Mouse (Mus musculus): Measurements from ENCODE around the gene Eif4g1. TPM values are rescaled to one million over a fixed set of nuclear protein-coding genes. Genes with fewer than 3 reads are reported as not detected.

Gene Eif4g1
- polyA plus RNA-seq, 1 experiment from 2014 or later = 197 TPM

GRCm38 (mm10) chr16:20676702-20677101 is 8.6 kb downstream of the Eif4g1 start:
- 93% methylated on average over 4 of the region's 4 CpGs for WGBS
- Histone ChIP-seq H3K27me3 (no peaks in the 10 kb centered on the region), H3K9ac (no peak overlapping the region), H3K36me3 (peaks cover 65% of the 10 kb centered on the region), H3K4me2 (replicated peaks) (no peak overlapping the region), H3K4me3 (no peak overlapping the region), H3K4me1 (peaks cover 19% of the 10 kb centered on the region), H3K27ac (no peak overlapping the region), H3K9me3 (replicated peaks) (no peaks in the 10 kb centered on the region)
- no peak for ATAC-seq (ENCODE audit: low FRiP score)

- Histone ChIP-seq H3K4me2 (replicated peaks) (no peak overlapping the region), H3K9me3 (replicated peaks) (no peaks in the 10 kb centered on the region), H3K9ac (no peak overlapping the region), H3K27ac (no peak overlapping the region), H3K4me3 (no peak overlapping the region), H3K36me3 (peaks cover 72% of the 10 kb centered on the region), H3K27me3 (no peaks in the 10 kb centered on the region), H3K4me1 (peaks cover 19% of the 10 kb centered on the region)
- whole genome bisulfite sequencing = 75% methylated on average over 5 of the region's 5 CpGs
- no peak for ATAC-seq (ENCODE audit: low FRiP score)
These were observed 9.3 kb downstream of the Eif4g1 start for GRCm38 (mm10) chr16:20677380-20677779.

- Histone ChIP-seq H3K27ac (no peak overlapping the region), H3K4me3 (no peak overlapping the region), H3K9me3 (replicated peaks) (no peaks in the 10 kb centered on the region), H3K4me2 (replicated peaks) (no peak overlapping the region), H3K27me3 (no peaks in the 10 kb centered on the region), H3K9ac (no peak overlapping the region), H3K36me3 (peaks cover 79% of the 10 kb centered on the region), H3K4me1 (peaks cover 19% of the 10 kb centered on the region)
- WGBS = 80% methylated on average over 9 of the region's 10 CpGs
- no peak for ATAC-seq (ENCODE audit: low FRiP score)
These were observed 10.0 kb downstream of the Eif4g1 start for GRCm38 (mm10) chr16:20677974-20678675.

DNA sequence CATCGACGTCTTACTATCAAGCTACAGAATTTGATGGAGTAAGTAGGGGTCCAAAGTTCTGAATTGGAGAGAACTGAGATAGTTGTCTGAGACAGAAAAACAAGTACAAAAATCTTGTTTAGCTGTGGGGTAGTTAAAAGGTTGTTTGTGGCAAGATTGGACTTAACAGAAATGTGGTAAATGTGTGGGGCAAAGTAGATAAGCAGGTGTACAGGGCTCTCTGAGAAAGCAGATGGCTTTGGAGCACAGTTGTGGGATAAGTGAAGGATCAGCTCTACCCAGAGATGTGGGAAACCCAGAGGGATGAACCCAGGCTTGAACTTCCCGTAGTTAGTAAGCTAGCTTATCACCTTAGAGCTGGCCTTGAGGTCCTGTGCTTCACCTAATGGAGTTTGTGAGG is 22.7 kb downstream of the Eif4g1 start:
- H3K36me3 ChIP-seq = peaks cover 60% of the 10 kb centered on the region
- peaks cover 31% of the 10 kb centered on the region for H3K4me1 ChIP-seq
- H3K27me3 ChIP-seq = no peaks in the 10 kb centered on the region
- 93% methylated on average over 3 of the region's 3 CpGs for WGBS
- H3K4me2 ChIP-seq (replicated peaks) = no peak overlapping the region
- no peak for ATAC-seq (ENCODE audit: low FRiP score)
- H3K9me3 ChIP-seq (replicated peaks) = no peaks in the 10 kb centered on the region
- no peak overlapping the region for H3K27ac ChIP-seq
- H3K4me3 ChIP-seq = no peak overlapping the region
- H3K9ac ChIP-seq = no peak overlapping the region

- whole genome bisulfite sequencing = 81% methylated on average over 1 of the region's 1 CpGs
- no peaks in the 10 kb centered on the region for H3K9me3 ChIP-seq (replicated peaks)
- ATAC-seq (ENCODE audit: low FRiP score) = no peak
- H3K36me3 ChIP-seq = peaks cover 52% of the 10 kb centered on the region
- H3K4me1 ChIP-seq = peaks cover 39% of the 10 kb centered on the region
- no peak overlapping the region for H3K4me2 ChIP-seq (replicated peaks)
- no peak overlapping the region for H3K27ac ChIP-seq
- H3K9ac ChIP-seq = no peak overlapping the region
- H3K27me3 ChIP-seq = no peaks in the 10 kb centered on the region
- no peak overlapping the region for H3K4me3 ChIP-seq
These were observed 23.5 kb downstream of the Eif4g1 start for GRCm38 (mm10) chr16:20691617-20692016.

DNA sequence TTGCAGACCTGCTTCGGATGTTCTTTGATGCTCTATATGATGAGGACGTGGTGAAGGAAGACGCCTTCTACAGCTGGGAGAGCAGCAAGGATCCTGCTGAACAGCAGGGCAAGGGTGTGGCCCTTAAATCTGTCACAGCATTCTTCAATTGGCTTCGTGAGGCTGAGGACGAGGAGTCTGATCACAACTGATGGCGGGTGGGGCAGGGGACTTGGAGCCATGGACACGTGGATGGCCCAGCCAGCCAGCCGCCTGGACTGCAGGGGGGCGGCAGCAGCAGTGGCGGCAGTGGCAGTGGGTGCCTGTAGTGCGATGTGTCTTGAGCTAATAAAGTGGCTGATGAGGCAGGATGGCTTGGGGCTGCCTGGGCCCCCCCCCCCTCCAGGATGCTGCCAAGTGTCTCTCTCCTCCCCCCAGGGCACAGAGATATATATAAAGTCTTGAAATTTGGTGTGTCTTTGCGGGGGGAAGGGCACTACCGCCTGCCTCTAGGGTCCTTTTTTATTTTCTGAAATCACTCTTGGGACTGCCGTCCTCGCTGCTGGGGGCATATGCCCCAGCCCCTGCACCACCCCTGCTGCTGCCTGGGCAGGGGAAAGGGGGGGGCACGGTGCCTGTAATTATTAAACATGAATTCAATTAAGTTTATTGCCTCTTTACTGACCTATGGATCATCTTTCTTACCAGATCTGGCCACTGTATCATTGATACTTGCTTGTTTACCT is 24.3 kb downstream of the Eif4g1 start:
- peaks cover 44% of the 10 kb centered on the region for H3K36me3 ChIP-seq
- no peaks in the 10 kb centered on the region for H3K27me3 ChIP-seq
- 0 out of 2 replicates have a peak overlapping the region, but pooled peaks have one; percentile 25 for H3K9ac ChIP-seq
- no peaks in the 10 kb centered on the region for H3K9me3 ChIP-seq (replicated peaks)
- peak overlapping the region; percentile 61; the same call in 1 of the 2 replicates for H3K4me3 ChIP-seq
- H3K4me1 ChIP-seq = peaks cover 42% of the 10 kb centered on the region
- H3K27ac ChIP-seq = peak overlapping the region; percentile 94
- peak overlapping the region; percentile 77 for H3K4me2 ChIP-seq (replicated peaks)
- 0 out of 2 replicates have a peak, but pooled peaks have one; percentile 0 for ATAC-seq (ENCODE audit: low FRiP score)
- whole genome bisulfite sequencing = 35% methylated on average over 16 of the region's 16 CpGs

DNA sequence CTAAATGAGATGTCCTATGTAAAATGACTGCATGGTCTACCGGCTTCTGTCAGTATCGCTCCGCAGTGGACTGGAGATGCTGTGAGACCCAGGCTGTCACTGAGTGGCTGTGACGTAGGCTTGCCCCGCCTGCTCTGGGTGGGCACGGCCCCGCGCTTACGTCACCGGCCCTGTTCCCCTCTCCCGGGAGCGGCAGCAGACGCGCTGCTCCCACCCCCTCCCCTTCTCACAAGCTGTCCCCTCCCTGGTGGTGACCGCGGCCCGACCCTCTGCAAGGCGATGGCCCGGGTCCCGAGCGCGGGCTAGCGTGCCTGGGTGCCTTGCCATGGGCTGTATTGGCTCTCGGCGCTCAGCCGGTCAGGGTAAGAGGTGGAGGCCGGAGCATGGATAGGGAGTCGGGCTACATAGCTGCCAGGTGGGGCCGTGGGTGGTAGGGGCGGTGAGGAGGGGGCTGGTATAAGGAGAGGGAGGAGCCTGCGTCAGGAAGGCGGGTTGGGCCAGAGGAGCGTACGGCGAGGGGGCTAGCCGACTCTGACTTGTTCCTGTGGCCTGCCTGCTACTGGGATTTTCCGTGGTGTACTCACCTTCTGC is 25.1 kb downstream of the Eif4g1 start, which contains the start of gene Fam131a:
Fam131a (plus strand) TSS at position 131 of the 591 bp plus-strand sequence.
- Histone ChIP-seq H3K36me3 (peaks cover 37% of the 10 kb centered on the region), H3K27ac (peak within 1 kb of the TSS; percentile 94), H3K4me2 (replicated peaks) (peak within 1 kb of the TSS; percentile 77), H3K27me3 (no peaks in the 10 kb centered on the region), H3K9me3 (replicated peaks) (no peaks in the 10 kb centered on the region), H3K9ac (peak within 1 kb of the TSS; percentile 67), H3K4me1 (peaks cover 42% of the 10 kb centered on the region), H3K4me3 (peak within 1 kb of the TSS; percentile 61)
- peak; percentile 95 for ATAC-seq (ENCODE audit: low FRiP score)
- under 1% methylated on average over 36 of the region's 37 CpGs for WGBS

- Histone ChIP-seq H3K27me3 (no peaks in the 10 kb centered on the region), H3K36me3 (peaks cover 30% of the 10 kb centered on the region), H3K27ac (no peak overlapping the region), H3K4me2 (replicated peaks) (0 out of 2 replicates have a peak overlapping the region, but pooled peaks have one; percentile 74), H3K9ac (no peak overlapping the region), H3K4me1 (peaks cover 42% of the 10 kb centered on the region), H3K4me3 (no peak overlapping the region), H3K9me3 (replicated peaks) (no peaks in the 10 kb centered on the region)
- no peak for ATAC-seq (ENCODE audit: low FRiP score)
- 66% methylated on average over 8 of the region's 8 CpGs for WGBS
These were observed 26.7 kb downstream of the Eif4g1 start for GRCm38 (mm10) chr16:20694781-20695180.

DNA sequence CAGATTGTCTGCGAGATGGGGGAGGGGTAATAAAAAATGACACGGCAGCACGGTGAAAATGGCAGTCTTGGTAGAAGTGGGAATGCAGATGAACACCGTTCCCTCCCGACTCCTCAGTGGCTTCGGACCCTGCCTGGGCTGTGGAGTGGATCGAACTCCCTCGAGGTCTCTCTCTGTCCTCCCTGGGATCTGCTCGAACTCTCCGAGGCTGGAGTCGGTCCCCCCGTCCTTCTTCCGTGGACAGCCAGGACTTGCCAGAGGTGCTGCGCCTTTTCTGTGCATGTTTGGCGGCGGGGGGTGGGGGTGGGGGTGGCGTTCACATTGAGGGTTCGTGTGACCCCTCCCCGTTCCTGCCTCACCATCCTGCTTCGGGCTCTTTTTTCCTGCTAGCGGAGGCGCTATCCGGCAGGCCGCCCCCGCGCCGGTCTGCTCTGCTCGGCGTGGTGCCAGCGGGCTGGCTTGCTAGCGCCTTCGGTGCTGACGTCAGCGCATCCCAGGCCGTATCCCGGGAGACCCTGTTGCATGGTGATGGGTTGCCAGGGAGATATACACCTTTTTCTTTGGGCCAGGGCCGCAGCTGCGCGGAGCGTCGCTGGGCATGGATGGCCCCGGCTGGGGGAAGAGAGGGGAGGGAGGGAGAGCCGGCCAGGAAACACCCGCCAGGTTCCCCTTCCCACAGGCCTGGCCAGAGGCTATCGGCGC is 27.7 kb downstream of the Eif4g1 start:
- Histone ChIP-seq H3K4me1 (peaks cover 47% of the 10 kb centered on the region), H3K9me3 (replicated peaks) (no peaks in the 10 kb centered on the region), H3K27ac (peak overlapping the region; percentile 78), H3K4me3 (peak overlapping the region; percentile 39), H3K27me3 (no peaks in the 10 kb centered on the region), H3K9ac (peak overlapping the region; percentile 68), H3K36me3 (peaks cover 27% of the 10 kb centered on the region), H3K4me2 (replicated peaks) (peak overlapping the region; percentile 74)
- WGBS = under 1% methylated on average over 46 of the region's 46 CpGs
- peak; percentile 79 for ATAC-seq (ENCODE audit: low FRiP score)

DNA sequence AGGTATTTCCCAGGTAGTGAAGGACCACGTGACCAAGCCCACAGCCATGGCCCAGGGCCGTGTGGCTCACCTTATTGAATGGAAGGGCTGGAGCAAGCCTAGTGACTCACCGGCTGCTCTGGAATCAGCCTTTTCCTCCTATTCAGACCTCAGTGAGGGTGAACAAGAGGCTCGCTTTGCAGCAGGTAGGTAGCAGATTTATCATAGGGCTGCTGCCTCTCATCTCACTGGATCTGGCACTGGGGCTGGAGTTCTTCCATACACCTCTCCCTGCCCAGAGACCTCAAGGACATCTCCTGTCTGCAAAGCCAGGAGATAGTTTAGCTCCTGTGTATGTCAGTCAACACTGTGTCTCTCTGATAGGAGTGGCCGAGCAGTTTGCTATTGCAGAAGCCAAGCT is 31.2 kb downstream of the Eif4g1 start:
- H3K9me3 ChIP-seq (replicated peaks) = no peaks in the 10 kb centered on the region
- 83% methylated on average over 5 of the region's 5 CpGs for WGBS
- no peak overlapping the region for H3K9ac ChIP-seq
- no peak overlapping the region for H3K27ac ChIP-seq
- peaks cover 22% of the 10 kb centered on the region for H3K36me3 ChIP-seq
- no peak for ATAC-seq (ENCODE audit: low FRiP score)
- peaks cover 51% of the 10 kb centered on the region for H3K4me1 ChIP-seq
- H3K4me2 ChIP-seq (replicated peaks) = no peak overlapping the region
- no peak overlapping the region for H3K4me3 ChIP-seq
- no peaks in the 10 kb centered on the region for H3K27me3 ChIP-seq

- Histone ChIP-seq H3K4me2 (replicated peaks) (no peak overlapping the region), H3K4me3 (no peak overlapping the region), H3K9ac (no peak overlapping the region), H3K27me3 (no peaks in the 10 kb centered on the region), H3K36me3 (peaks cover 27% of the 10 kb centered on the region), H3K4me1 (peaks cover 45% of the 10 kb centered on the region), H3K27ac (peak overlapping the region; percentile 12; the same call in 1 of the 2 replicates), H3K9me3 (replicated peaks) (no peaks in the 10 kb centered on the region)
- 39% methylated on average over 5 of the region's 5 CpGs for WGBS
- ATAC-seq (ENCODE audit: low FRiP score) = no peak
These were observed 31.9 kb downstream of the Eif4g1 start for GRCm38 (mm10) chr16:20700036-20700435.

DNA sequence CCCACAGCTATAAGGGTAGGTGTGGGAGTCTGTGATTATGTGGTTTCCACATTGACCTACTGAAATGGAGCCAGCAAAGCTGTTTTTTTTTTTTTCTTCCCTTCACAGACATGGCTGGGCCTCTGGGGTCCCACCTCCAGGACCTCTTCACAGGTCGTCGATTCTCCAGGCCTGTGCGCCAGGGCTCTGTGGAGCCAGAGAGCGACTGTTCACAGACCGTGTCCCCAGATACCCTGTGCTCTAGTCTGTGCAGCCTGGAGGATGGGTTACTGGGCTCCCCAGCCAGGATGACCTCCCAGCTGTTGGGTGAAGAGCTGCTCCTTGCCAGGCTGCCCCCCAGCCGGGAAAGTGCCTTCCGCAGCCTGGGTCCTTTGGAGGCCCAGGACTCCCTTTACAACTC is 33.2 kb downstream of the Eif4g1 start:
- Histone ChIP-seq H3K36me3 (peaks cover 35% of the 10 kb centered on the region), H3K9ac (peak overlapping the region; percentile 27; the same call in 1 of the 2 replicates), H3K4me2 (replicated peaks) (peak overlapping the region; percentile 16; the same call in 1 of the 2 replicates), H3K27ac (peak overlapping the region; percentile 84), H3K4me3 (no peak overlapping the region), H3K27me3 (no peaks in the 10 kb centered on the region), H3K4me1 (peaks cover 32% of the 10 kb centered on the region), H3K9me3 (replicated peaks) (no peaks in the 10 kb centered on the region)
- 0 out of 2 replicates have a peak, but pooled peaks have one; percentile 18 for ATAC-seq (ENCODE audit: low FRiP score)
- WGBS = 42% methylated on average over 7 of the region's 7 CpGs
